Comparison of ENCODE assay signal across 9 mouse cellular contexts in the genomic region with DNA sequence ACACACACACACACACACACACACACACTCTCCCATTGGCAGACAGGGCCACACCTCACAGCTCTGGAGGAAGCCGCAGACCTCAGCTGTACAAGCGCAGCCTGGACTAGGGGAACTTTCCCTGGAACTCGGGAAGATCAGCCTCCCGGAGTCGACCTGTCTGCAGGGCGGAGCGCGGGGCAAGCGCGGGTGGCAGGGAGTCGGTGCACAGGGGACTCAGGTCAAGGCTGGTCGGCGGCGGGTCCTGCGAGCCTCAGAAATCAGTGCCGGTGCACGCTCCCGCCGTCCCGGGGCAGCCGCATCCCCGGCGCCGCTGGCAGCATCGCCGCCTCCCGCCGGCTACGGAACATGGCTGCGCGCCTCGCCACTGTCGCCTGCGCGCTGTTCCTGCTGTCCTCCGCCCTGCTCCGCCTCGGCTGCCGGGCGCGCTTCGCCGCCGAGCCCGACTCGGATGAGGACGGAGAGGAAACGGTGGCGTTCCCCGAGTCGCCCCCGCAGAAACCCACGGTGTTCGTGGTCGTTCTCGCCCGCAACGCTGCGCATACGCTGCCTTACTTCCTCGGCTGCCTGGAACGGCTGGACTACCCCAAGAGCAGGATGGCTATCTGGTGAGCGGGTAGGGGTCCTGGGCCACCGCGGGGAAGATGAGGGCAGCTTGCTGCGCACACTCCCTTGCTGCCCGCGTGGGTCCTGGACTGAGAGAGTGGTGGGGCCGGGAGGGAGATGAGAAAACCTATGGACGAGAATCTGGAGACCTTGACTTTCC. TPM values are rescaled to one million over a fixed set of nuclear protein-coding genes. Genes with fewer than 3 reads are reported as not detected.
DNase-seq lines count a peak whose midpoint lies in the region; ATAC-seq and TF ChIP-seq lines count a peak whose summit lies in the region.
"Had no signal": no experiment of that assay in that cellular context is flagged by ENCODE, and none has a peak within 500 bp of the region (broad histone marks: within the 10 kb centered on the region; RNA-seq: fewer than 3 reads in every experiment).

A gene (plus strand): TSS at position 41 of the 766 bp plus-strand sequence.

- TF ChIP-seq EP300 in stomach, postnatal 0 days (optimal IDR thresholded peaks at IDR 0.05): no peak

- H3K36me3 ChIP-seq in heart, embryonic 13.5 days: no peaks in the 10 kb centered on the region
- no peaks in the 10 kb centered on the region for H3K36me3 ChIP-seq in liver, adult 2 months (ENCODE audit: control insufficient read depth, insufficient read depth, low read length)
- no peaks in the 10 kb centered on the region for H3K36me3 ChIP-seq in midbrain, embryonic 15.5 days (replicated peaks)
- no peaks in the 10 kb centered on the region for H3K36me3 ChIP-seq in stomach, postnatal 0 days (ENCODE audit: control insufficient read depth, insufficient read depth, low read length)

- no peak for TF ChIP-seq CTCF in embryonic fibroblast, embryonic 13.5 days (IDR thresholded peaks at IDR 0.05; ENCODE audit: borderline replicate concordance, insufficient read depth, low read length)
- no peak for TF ChIP-seq CTCF in liver, adult 2 months (IDR thresholded peaks at IDR 0.05; ENCODE audit: low read depth, low read length)
- TF ChIP-seq CTCF in stomach, postnatal 0 days (IDR thresholded peaks at IDR 0.05; ENCODE audit: low read depth): no peak

- no peak within 1 kb of the TSS for H3K27ac ChIP-seq in embryonic fibroblast, embryonic 13.5 days (ENCODE audit: insufficient read depth, low read length)
- H3K27ac ChIP-seq in heart, embryonic 13.5 days (replicated peaks): peak within 1 kb of the TSS; percentile 51; the same call in 1 of the 2 replicates
- H3K27ac ChIP-seq in liver, adult 2 months (replicated peaks; ENCODE audit: insufficient read depth, low read depth, low read length): peak within 1 kb of the TSS; percentile 19
- peak within 1 kb of the TSS; percentile 53 for H3K27ac ChIP-seq in midbrain, embryonic 15.5 days
- H3K27ac ChIP-seq in stomach, postnatal 0 days (replicated peaks): no peak within 1 kb of the TSS

- no peaks in the 10 kb centered on the region for H3K79me2 ChIP-seq in liver, adult 2 months (ENCODE audit: control insufficient read depth, insufficient read depth, low read length)

- 0 out of 2 replicates have a peak, but pooled peaks cover 2% of the 10 kb centered on the region for H3K4me1 ChIP-seq in embryonic fibroblast, embryonic 13.5 days (ENCODE audit: control insufficient read depth, insufficient read depth, low read length)
- peaks cover 13% of the 10 kb centered on the region for H3K4me1 ChIP-seq in heart, embryonic 13.5 days
- H3K4me1 ChIP-seq in liver, adult 2 months (ENCODE audit: control insufficient read depth, insufficient read depth, low read length): peaks cover 7% of the 10 kb centered on the region; the same call in 1 of the 2 replicates
- H3K4me1 ChIP-seq in midbrain, embryonic 15.5 days: peaks cover 12% of the 10 kb centered on the region
- 0 out of 2 replicates have a peak, but pooled peaks cover 2% of the 10 kb centered on the region for H3K4me1 ChIP-seq in stomach, postnatal 0 days (replicated peaks; ENCODE audit: control insufficient read depth, insufficient read depth)

- H3K9ac ChIP-seq in heart, embryonic 13.5 days: peak within 1 kb of the TSS; percentile 80
- peak within 1 kb of the TSS; percentile 74 for H3K9ac ChIP-seq in liver, adult 2 months (ENCODE audit: low read depth, low read length)
- H3K9ac ChIP-seq in midbrain, embryonic 15.5 days: peak within 1 kb of the TSS; percentile 62
- H3K9ac ChIP-seq in stomach, postnatal 0 days (ENCODE audit: low read length): peak within 1 kb of the TSS; percentile 53

- no peak for TF ChIP-seq POLR2A in embryonic fibroblast, embryonic 13.5 days (IDR thresholded peaks at IDR 0.05; ENCODE audit: low read depth, low read length)
- TF ChIP-seq POLR2A in liver, adult 2 months (IDR thresholded peaks at IDR 0.05; ENCODE audit: extremely low read depth, insufficient read depth, low read length): no peak

- H3K4me2 ChIP-seq in heart, embryonic 13.5 days: peak within 1 kb of the TSS; percentile 76
- peak within 1 kb of the TSS; percentile 91 for H3K4me2 ChIP-seq in midbrain, embryonic 15.5 days
- H3K4me2 ChIP-seq in stomach, postnatal 0 days (replicated peaks; ENCODE audit: low read depth): peak within 1 kb of the TSS; percentile 95

- ATAC-seq in heart, embryonic 13.5 days (ENCODE audit: extremely low read depth, insufficient number of reproducible peaks, low FRiP score, low TSS enrichment): peak; percentile 58; the same call in 1 of the 2 replicates
- ATAC-seq in midbrain, embryonic 15.5 days (replicated peaks): peak; percentile 87
- peak; percentile 71 for ATAC-seq in stomach, postnatal 0 days (ENCODE audit: low FRiP score, low TSS enrichment)

- whole genome bisulfite sequencing in heart, embryonic 13.5 days: 0% methylated on average over 64 of the region's 70 CpGs
- WGBS in liver, adult 2 months: under 1% methylated on average over 70 of the region's 70 CpGs
- under 1% methylated on average over 70 of the region's 70 CpGs for WGBS in midbrain, embryonic 15.5 days
- WGBS in stomach, postnatal 0 days: under 1% methylated on average over 65 of the region's 70 CpGs

- H3K27me3 ChIP-seq in heart, embryonic 13.5 days (replicated peaks): peaks cover 12% of the 10 kb centered on the region; the same call in 1 of the 2 replicates
- no peaks in the 10 kb centered on the region for H3K27me3 ChIP-seq in liver, adult 2 months (ENCODE audit: control insufficient read depth, insufficient read depth, low read length)
- H3K27me3 ChIP-seq in midbrain, embryonic 15.5 days (replicated peaks): peaks cover 7% of the 10 kb centered on the region
- H3K27me3 ChIP-seq in stomach, postnatal 0 days (ENCODE audit: control insufficient read depth, insufficient read depth, low read length): no peaks in the 10 kb centered on the region

- H3K9me3 ChIP-seq in heart, embryonic 13.5 days: peaks cover 12% of the 10 kb centered on the region; the same call in 1 of the 2 replicates
- no peaks in the 10 kb centered on the region for H3K9me3 ChIP-seq in midbrain, embryonic 15.5 days
- no peaks in the 10 kb centered on the region for H3K9me3 ChIP-seq in stomach, postnatal 0 days (ENCODE audit: control insufficient read depth, low read length)

- peak within 1 kb of the TSS; percentile 44 for H3K4me3 ChIP-seq in embryonic fibroblast, embryonic 13.5 days (ENCODE audit: insufficient read depth, low read length)
- H3K4me3 ChIP-seq in heart, embryonic 13.5 days: peak within 1 kb of the TSS; percentile 69
- peak within 1 kb of the TSS; percentile 66 for H3K4me3 ChIP-seq in liver, adult 2 months (ENCODE audit: insufficient read depth, low read depth, low read length)
- H3K4me3 ChIP-seq in midbrain, embryonic 15.5 days: peak within 1 kb of the TSS; percentile 60
- peak within 1 kb of the TSS; percentile 57 for H3K4me3 ChIP-seq in stomach, postnatal 0 days (ENCODE audit: low read depth, low read length)

- DNase-seq in urinary bladder, adult 18-20 months (ENCODE audit: low spot score in 2 of 2): peak; percentile 8 to 44
- no peak for DNase-seq in urinary bladder, postnatal 10 days (ENCODE audit: low spot score)
- DNase-seq in kidney, adult 9 months: peak; percentile 62
- DNase-seq in liver, adult 2 months (ENCODE audit: extremely low read depth, low read depth, low spot score): peak; percentile 36
- DNase-seq in stomach, postnatal 0 days (ENCODE audit: low spot score): peak; percentile 49

RNA-seq across cellular contexts. Expression of the gene that starts here (rescaled TPM):
- polyA plus RNA-seq in embryonic fibroblast, embryonic 13.5 days (2011; ENCODE audit: insufficient read length, low read depth, missing spikeins): not detected in 2 replicates
- polyA plus RNA-seq in heart, embryonic 13.5 days (2015; fragmentation: Nextera tagmentation; extraction: Ambion mirVana): 3.0 and 3.2 TPM in 2 replicates
- total RNA-seq in liver, adult 2 months (2014; rRNA removed): 0.87 and 1.6 TPM in 2 replicates
- 0.35 and 0.62 TPM in 2 replicates for polyA plus RNA-seq in liver, adult 2 months (2012; rRNA removed)
- polyA plus RNA-seq in midbrain, embryonic 15.5 days (2015; fragmentation: Nextera tagmentation; extraction: Ambion mirVana): 4.1 and 4.6 TPM in 2 replicates
- 0.47 and 0.50 TPM in 2 replicates for polyA plus RNA-seq in stomach, postnatal 0 days (2015; fragmentation: Nextera tagmentation; extraction: Ambion mirVana)
- total RNA-seq: MEL had no signal

Comparison
In these comparisons a context has a peak if more than half of its experiments do, and no peak if none do; other contexts are left out.
1. Peak in DNase-seq, ATAC-seq, H3K4me3 ChIP-seq, H3K9ac ChIP-seq and H3K4me2 ChIP-seq in stomach, postnatal 0 days; RNA of the gene not detected or under 1 TPM.
2. H3K27ac ChIP-seq: peak in heart, embryonic 13.5 days (single experiment), liver, adult 2 months (single experiment) and midbrain, embryonic 15.5 days (single experiment); none in embryonic fibroblast, embryonic 13.5 days (single experiment) and stomach, postnatal 0 days (single experiment).
3. Peak in every context shown above with its lines, with median percentiles within 50 percentile points of each other: H3K4me3 ChIP-seq, ATAC-seq, H3K4me2 ChIP-seq and H3K9ac ChIP-seq.